Mouse (Mus musculus) sigmoid colon, adult 10 weeks (tissue): ENCODE results near the gene Gm17268. TPM values are rescaled to one million over a fixed set of nuclear protein-coding genes. Genes with fewer than 3 reads are reported as not detected.

Experiments
- polyA plus RNA-seq: library from polyadenylated mRNA; stranded (reverse); fragments of 350-450 nt; fragmentation: Illumina TruSeq; extraction: RNeasy Lipid Tissue Mini Kit (QIAGEN cat#74804); gene quantifications from one replicate; pipeline ENCODE4 v1.2.3, GENCODE M21; 2014; ENCODE audit warnings: low read depth, low replicate concordance

Gene Gm17268
- polyA plus RNA-seq = not detected

DNA sequence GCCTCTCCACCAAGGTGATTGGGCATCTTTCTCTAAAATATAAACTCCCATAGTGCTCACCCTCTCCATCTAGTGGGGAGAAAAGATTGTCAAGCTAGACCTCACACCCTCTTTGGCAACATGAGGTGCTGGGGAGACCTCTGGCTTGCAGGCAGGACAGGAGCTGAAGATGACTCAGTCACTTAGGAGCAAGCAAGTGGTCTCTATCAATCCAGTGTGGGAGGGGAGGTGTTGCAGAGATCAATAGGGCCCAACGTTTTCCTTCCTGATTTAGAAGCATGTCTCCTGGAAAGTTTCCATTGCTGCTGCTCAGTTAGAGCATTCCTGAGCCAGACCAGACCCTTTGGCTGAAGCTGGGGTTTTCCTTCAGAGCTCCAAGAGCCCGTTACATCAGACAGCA, at the start of gene Gm17268:
TSS of gene Gm17268 (minus strand) at position 28 of the 400 bp plus-strand sequence.

DNA sequence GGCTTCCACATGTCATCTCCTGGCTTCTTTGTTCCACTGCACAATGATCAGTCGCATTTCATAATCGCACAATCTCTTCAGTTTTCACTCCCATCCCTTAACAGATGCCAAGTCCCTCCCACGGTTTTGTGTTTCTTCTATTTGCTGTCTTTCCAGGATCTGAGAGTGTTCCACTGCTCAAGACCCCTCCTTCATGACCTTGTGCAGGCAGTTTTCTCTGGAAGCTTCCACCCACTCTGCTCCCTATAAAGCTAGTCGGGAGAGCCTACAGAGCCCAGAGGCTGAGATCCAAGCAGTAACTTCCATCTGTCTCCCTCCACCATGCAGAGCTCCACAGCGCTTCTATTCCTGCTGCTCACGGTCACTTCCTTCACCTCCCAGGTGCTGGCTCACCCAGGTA, 19.3 kb upstream of the Gm17268 start, which contains the start of gene Ccl11:
TSS of gene Ccl11 (plus strand) at position 178 of the 400 bp plus-strand sequence.

DNA sequence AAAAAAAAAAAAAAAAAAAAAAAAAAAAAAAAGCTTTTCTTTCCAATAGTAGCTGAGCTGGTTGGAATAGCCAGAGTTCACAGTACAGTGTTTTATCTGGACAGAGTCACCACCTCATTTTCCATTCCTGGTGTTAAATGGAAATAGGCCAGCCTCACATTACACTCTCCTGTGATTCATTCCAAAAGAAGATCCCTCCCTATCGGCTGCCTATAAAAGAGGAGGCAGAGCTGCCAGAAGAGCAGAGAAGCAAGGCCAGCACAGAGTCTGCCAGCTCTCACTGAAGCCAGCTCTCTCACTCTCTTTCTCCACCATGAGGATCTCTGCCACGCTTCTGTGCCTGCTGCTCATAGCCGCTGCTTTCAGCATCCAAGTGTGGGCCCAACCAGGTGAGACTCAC, 7.1 kb upstream of the Gm17268 start, which contains the start of gene Ccl7:
TSS of gene Ccl7 (plus strand) at position 242 of the 400 bp plus-strand sequence.

DNA sequence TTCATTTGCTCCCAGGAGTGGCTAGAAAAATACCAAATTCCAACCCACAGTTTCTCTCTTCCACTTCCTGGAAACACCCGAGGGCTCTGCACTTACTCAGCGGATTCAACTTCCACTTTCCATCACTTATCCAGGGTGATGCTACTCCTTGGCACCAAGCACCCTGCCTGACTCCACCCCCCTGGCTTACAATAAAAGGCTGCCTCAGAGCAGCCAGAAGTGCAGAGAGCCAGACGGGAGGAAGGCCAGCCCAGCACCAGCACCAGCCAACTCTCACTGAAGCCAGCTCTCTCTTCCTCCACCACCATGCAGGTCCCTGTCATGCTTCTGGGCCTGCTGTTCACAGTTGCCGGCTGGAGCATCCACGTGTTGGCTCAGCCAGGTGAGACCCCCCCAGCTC, 3.0 kb downstream of the Gm17268 start, which contains the start of gene Ccl2:
TSS of gene Ccl2 (plus strand) at position 216 of the 400 bp plus-strand sequence.

Other genes with a start within 250 kb of the Gm17268 start
- not detected for gene 5530401A14Rik, start 177.9 kb downstream of the Gm17268 start, polyA plus RNA-seq
- 0.50 TPM for gene Asic2, start 70.1 kb downstream of the Gm17268 start, polyA plus RNA-seq
- 7.4 TPM for gene Ccl2, start 3.0 kb downstream of the Gm17268 start, polyA plus RNA-seq
- gene Ccl7, start 7.2 kb upstream of the Gm17268 start, polyA plus RNA-seq = 5.9 TPM
- gene Ccl11, start 19.3 kb upstream of the Gm17268 start, polyA plus RNA-seq = 48.6 TPM
- gene Ccl12, start 63.3 kb upstream of the Gm17268 start, polyA plus RNA-seq = 8.1 TPM
- gene Ccl8, start 76.6 kb upstream of the Gm17268 start, polyA plus RNA-seq = 4.0 TPM